Mouse (Mus musculus) liver, adult 10 weeks (tissue): ENCODE data around the gene Dnase1l2. TPM values are rescaled to one million over a fixed set of nuclear protein-coding genes. Genes with fewer than 3 reads are reported as not detected.

Experiments
- polyA plus RNA-seq: library from polyadenylated mRNA; stranded (reverse); fragments of 350-450 nt; fragmentation: Illumina TruSeq; extraction: RNeasy Lipid Tissue Mini Kit (QIAGEN cat#74804); gene quantifications from one replicate; pipeline ENCODE4 v1.2.3, GENCODE M21; 2014; ENCODE audit warnings: low read depth, low replicate concordance

Dnase1l2 gene
- not detected for polyA plus RNA-seq

DNA sequence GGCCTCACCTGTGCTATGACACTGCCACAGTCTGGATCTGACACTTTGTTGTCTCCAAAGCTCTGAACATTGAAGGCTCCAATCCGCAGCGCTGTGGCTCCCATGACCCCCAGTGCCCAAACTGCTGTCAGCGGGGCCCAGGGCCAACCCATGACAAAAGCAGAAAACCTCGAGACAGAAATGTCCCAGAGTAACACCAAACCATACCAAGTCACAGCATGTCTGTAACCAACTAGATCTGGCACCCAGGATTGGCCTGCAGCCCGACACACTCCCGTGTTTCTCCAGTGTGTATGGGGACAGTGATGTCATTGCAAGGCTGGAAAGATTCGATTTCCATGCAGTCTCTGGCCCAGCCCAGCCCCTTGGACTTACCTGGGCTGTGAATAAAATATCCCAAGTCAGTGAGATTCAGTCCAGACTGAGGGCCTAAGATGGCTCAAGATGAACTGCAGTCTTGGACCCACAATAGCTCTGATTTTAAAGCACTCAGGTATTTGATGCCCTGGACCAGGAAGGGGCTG lies at the start of gene Dnase1l2:
Gene Dnase1l2 (minus strand): TSS at position 474 of the 524 bp plus-strand sequence.

GRCm38 (mm10) chr17:24488186-24488661 lies 45.3 kb upstream of the Dnase1l2 start, which contains the start of gene Caskin1:
TSS of gene Caskin1 (plus strand) at chr17:24488601.

DNA sequence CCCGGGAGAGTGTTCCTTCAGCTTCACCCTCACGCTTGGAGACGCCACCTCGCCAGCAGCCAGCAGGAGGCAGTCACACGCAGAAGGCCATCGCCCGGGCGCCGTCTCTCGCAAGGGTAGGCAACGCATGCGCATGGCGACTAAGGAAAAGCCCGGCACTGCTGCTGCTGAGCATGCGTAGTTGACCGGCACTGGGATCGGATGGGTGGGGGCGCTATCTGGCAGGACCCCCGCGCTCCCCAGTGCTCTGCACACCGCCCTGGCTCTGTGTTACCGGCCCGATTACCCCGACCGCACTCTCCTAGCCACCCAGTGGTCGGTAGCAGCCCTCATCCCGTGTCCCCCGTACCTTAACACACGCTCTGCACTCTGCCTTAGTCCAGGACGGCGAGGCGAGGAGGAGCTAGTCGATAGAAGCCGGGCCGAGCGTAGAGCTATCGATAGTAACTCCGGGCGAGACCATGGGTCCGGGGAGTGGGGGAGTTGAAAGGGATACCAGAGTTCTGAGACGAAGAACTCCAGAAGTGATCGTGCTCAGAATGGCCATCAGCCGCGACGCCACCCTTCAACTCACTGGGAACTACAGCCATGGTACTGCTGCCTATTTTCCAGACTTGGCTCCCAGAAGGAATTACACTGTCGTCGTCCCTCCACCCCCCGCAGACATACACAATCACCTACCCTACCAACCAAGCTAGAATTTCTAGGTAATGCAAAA lies 35.9 kb upstream of the Dnase1l2 start, which contains the start of gene Mlst8:
Gene Mlst8 (minus strand): TSS at position 416 of the 718 bp plus-strand sequence.

GRCm38 (mm10) chr17:24473612-24474275 lies 30.8 kb upstream of the Dnase1l2 start, which contains the start of gene Bricd5:
TSS of gene Bricd5 (plus strand) at chr17:24473884.

DNA sequence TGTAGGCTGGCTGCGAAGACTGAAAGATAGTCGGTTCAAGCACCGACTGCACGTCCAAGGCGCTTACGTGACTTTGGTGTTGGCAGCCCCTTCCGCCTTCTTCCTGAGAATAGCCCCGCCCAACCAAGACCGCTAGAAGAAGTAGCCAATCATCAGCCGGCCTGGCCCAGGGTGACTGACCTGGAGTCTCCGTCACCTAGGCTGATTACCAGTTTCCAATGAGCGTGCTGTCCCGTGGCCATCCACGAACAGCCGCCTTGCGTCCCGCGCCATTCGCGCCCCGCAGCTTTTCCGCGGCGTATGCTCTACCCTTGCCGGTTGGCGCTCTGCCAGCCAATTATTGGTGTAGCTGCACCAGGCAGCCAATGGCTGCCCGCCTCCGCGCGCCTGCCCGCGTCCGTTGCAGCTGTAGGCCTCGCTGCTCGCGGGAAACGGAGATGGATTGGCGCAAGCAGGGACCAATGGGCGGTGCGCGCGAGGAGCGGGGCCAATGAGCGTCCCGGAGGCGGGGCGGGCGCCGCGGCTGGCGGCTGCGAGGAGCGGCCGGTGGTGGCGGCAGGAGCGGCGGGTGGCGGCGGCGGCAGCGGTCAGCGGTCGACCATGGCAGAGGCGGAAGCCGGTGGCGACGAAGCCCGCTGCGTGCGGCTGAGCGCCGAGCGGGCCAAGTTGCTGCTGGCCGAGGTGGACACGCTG lies 27.2 kb upstream of the Dnase1l2 start, which contains the start of the genes E4f1 and Pgp:
Gene E4f1 (minus strand): TSS at position 404 of the 693 bp plus-strand sequence.
Gene Pgp (plus strand): TSS at position 483 of the 693 bp plus-strand sequence.

DNA sequence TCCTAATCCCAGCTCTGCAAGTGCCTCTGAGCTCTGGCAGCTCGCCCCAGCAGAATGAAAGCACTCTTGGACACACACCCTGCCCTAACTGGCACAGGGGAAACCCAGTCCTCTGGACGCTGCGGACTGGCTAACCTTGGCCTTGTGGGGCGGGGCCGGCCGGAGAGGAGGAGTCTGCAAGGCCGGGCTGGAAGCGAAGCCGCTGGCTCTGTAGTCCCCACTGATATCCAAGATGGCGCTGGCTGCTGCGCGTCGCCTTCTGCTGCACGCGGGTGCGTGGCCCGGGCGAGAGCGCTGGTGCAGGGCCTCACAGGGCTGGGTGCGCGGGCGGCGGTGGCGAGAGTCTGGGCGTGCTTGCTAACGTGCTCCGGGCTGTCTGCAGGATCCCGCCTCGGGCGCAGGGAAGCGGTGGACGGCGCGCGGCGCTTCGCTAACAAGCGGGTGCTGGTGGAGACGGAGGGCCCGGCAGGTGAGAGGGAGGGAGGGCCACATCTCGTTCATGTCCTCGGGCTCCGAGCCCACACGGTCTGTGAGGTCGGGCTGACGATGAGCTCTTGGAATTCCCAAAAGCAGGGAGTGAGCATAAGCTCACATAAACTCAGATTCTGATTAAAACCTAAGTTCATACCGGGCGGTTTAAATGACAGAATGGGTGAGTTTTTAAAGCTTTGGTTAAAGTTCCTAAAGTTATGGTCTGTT lies 16.3 kb downstream of the Dnase1l2 start, which contains the start of gene Eci1:
Gene Eci1 (plus strand): TSS at position 171 of the 699 bp plus-strand sequence.

GRCm38 (mm10) chr17:24414230-24414976 lies 28.5 kb downstream of the Dnase1l2 start, which contains the start of gene Rnps1:
TSS of gene Rnps1 (plus strand) at chr17:24414565.

Other genes with a start within 250 kb of the Dnase1l2 start
- 7.0 TPM for gene Tbc1d24, start 237.5 kb downstream of the Dnase1l2 start, polyA plus RNA-seq
- gene Ntn3, start 233.6 kb downstream of the Dnase1l2 start, polyA plus RNA-seq, result 0.32 TPM
- 19.8 TPM for gene Tedc2, start 222.3 kb downstream of the Dnase1l2 start, polyA plus RNA-seq
- 0.50 TPM for gene Ccnf, start 191.6 kb downstream of the Dnase1l2 start, polyA plus RNA-seq
- not detected for gene Abca17, start 92.0 kb downstream of the Dnase1l2 start, polyA plus RNA-seq
- gene Abca3, start 91.2 kb downstream of the Dnase1l2 start, polyA plus RNA-seq, result 8.9 TPM
- gene Rnps1, start 28.5 kb downstream of the Dnase1l2 start, polyA plus RNA-seq, result 19.3 TPM
- gene Eci1, start 16.5 kb downstream of the Dnase1l2 start, polyA plus RNA-seq, result 61.8 TPM
- 0.37 TPM for gene E4f1, start 27.2 kb upstream of the Dnase1l2 start, polyA plus RNA-seq
- 6.5 TPM for gene Pgp, start 27.3 kb upstream of the Dnase1l2 start, polyA plus RNA-seq
- not detected for gene Bricd5, start 30.8 kb upstream of the Dnase1l2 start, polyA plus RNA-seq
- gene Mlst8, start 36.0 kb upstream of the Dnase1l2 start, polyA plus RNA-seq, result 1.8 TPM
- not detected for gene Caskin1, start 45.5 kb upstream of the Dnase1l2 start, polyA plus RNA-seq
- gene Traf7, start 84.8 kb upstream of the Dnase1l2 start, polyA plus RNA-seq, result 3.5 TPM
- not detected for gene Rab26, start 91.1 kb upstream of the Dnase1l2 start, polyA plus RNA-seq
- 1.3 TPM for gene Pkd1, start 106.7 kb upstream of the Dnase1l2 start, polyA plus RNA-seq
- gene Tsc2, start 189.5 kb upstream of the Dnase1l2 start, polyA plus RNA-seq, result 7.0 TPM
- gene Nthl1, start 189.6 kb upstream of the Dnase1l2 start, polyA plus RNA-seq, result 0.50 TPM
- gene Slc9a3r2, start 207.2 kb upstream of the Dnase1l2 start, polyA plus RNA-seq, result 3.9 TPM
- gene Npw, start 215.4 kb upstream of the Dnase1l2 start, polyA plus RNA-seq, result not detected
- 3.4 TPM for gene Zfp598, start 226.6 kb upstream of the Dnase1l2 start, polyA plus RNA-seq
- gene Syngr3, start 246.8 kb upstream of the Dnase1l2 start, polyA plus RNA-seq, result not detected